Mouse (Mus musculus) brain, embryonic 14.5 days (tissue): ENCODE results near the gene Ptma.

Experiments
- CTCF ChIP-seq: fragments of 200-500 bp; IDR thresholded peaks from 2 replicates; pipeline ENCODE4 v1.5.1; 2012; ENCODE audit warnings: inconsistent platforms, mild to moderate bottlenecking, moderate library complexity, borderline replicate concordance; ENCODE audit not compliant: insufficient read depth, insufficient read length; ENCODE audit errors: extremely low read depth
- POLR2A ChIP-seq: fragments of 200-500 bp; IDR thresholded peaks from 2 replicates; pipeline ENCODE4 v1.6.1; 2012; ENCODE audit warnings: mild to moderate bottlenecking, inconsistent platforms, borderline replicate concordance; ENCODE audit not compliant: poor library complexity, insufficient read depth, insufficient read length, severe bottlenecking; ENCODE audit errors: extremely low read depth

DNA sequence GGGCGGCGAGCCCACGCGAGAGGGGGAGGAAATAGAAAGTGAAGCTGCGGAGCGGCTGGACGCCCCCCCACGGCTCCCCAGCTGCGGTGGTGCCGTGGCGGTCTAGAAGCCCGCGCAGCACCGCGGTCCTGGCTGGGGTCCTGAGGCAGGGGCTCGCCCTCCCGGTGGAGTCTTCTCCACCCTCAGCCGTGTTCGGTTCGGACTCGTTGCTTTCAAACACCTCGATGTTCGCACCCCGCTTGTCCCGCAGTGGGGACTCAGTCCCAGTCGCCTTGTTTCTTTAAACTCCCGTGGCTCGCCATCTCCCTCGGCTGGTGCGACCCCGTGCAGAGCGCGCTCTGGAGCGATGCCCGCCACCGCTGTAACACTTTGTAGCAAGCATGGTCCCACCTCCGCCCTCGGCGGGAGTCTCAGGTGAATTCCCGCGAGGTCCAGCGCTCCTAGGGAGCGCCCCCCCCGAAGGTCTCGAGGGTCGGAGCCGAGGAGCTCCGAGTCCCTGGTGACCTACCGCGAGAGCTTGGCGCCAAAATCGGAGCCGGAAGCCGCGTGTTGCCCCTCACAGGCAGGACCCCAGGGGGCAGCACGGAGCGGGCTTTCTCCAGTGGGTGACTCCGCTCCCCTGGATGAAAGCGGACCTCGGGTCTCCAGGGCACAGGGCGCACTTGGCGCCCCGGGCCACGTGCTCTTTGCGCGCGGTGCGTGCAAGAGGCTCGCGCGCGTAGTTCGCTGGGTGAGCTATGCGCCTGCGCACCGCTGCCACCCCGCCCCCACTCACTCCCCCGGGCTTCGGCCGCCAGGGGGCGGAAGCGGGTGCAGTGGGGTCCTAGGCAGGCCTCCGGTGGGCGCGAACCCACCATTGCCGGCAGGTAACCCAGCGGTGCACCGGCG lies 1.3 kb downstream of the Ptma start:
- TF ChIP-seq CTCF (peak; percentile 68), POLR2A (no peak)
